Mouse (Mus musculus) heart, embryonic 14.5 days (tissue): ENCODE measurements around the gene Mmp9. TPM values are rescaled to one million over a fixed set of nuclear protein-coding genes. Genes with fewer than 3 reads are reported as not detected.

Source experiments
- ATAC-seq: fragments of 200-750 bp; cut with Nextera tagmentation; 2 replicates; pipeline ENCODE4 v1.8.0; 2017; ENCODE audit warnings: low read depth, moderate TSS enrichment; ENCODE audit not compliant: insufficient number of reproducible peaks, insufficient read depth, low FRiP score
- H3K27ac ChIP-seq, 2 experiments: fragments of 200-500 bp in 1 of 2; fragments of 300-500 bp in 1 of 2; sonication (generic) in 1 of 2; replicated peaks in 1 of 2; 2 replicates each; pipeline ENCODE4 v1.5.1; 2012 to 2014; ENCODE audit warnings: low read depth in 2 of 2, low read length in 2 of 2, control low read depth in 1 of 2, mild to moderate bottlenecking in 1 of 2, mixed read lengths in 1 of 2; ENCODE audit not compliant: control insufficient read depth in 1 of 2, insufficient read depth in 1 of 2
- H3K27me3 ChIP-seq: fragments of 300-500 bp; sonication (generic); 2 replicates; pipeline ENCODE4 v1.6.1; 2014; ENCODE audit warnings: mild to moderate bottlenecking, low read length, control low read depth; ENCODE audit not compliant: control insufficient read depth, insufficient read depth
- H3K36me3 ChIP-seq: fragments of 300-500 bp; sonication (generic); 2 replicates; pipeline ENCODE4 v1.6.1; 2014; ENCODE audit warnings: mild to moderate bottlenecking, control low read depth, low read length, mixed read lengths; ENCODE audit not compliant: control insufficient read depth, insufficient read depth
- H3K4me1 ChIP-seq, 2 experiments: fragments of 200-500 bp in 1 of 2; fragments of 300-500 bp in 1 of 2; sonication (generic) in 1 of 2; 2 replicates each; pipeline ENCODE4 v1.6.1; 2012 to 2014; ENCODE audit warnings: low read length in 2 of 2, control low read depth in 1 of 2, mixed read lengths in 1 of 2; ENCODE audit not compliant: control insufficient read depth in 2 of 2, insufficient read depth in 2 of 2
- H3K4me2 ChIP-seq: fragments of 300-500 bp; sonication (generic); 2 replicates; pipeline ENCODE4 v1.6.1; 2014; ENCODE audit warnings: mild to moderate bottlenecking, low read length
- H3K4me3 ChIP-seq, 2 experiments: fragments of 200-500 bp in 1 of 2; fragments of 300-500 bp in 1 of 2; sonication (generic) in 1 of 2; 2 replicates each; pipeline ENCODE4 v1.5.1; 2012 to 2014; ENCODE audit warnings: low read length in 2 of 2, mild to moderate bottlenecking in 2 of 2, control low read depth in 1 of 2, low read depth in 1 of 2, moderate library complexity in 1 of 2; ENCODE audit not compliant: control insufficient read depth in 1 of 2, insufficient read depth in 1 of 2
- H3K9ac ChIP-seq: fragments of 300-500 bp; sonication (generic); 2 replicates; pipeline ENCODE4 v1.6.1; 2014; ENCODE audit warnings: mild to moderate bottlenecking, low read length
- H3K9me3 ChIP-seq: fragments of 300-500 bp; sonication (generic); 2 replicates; pipeline ENCODE4 v1.6.1; 2016; ENCODE audit warnings: low read length, control low read depth; ENCODE audit not compliant: control insufficient read depth
- WGBS: fragments of 180-500 bp; shearing (Covaris S2); extraction: QIAGEN DNeasy Blood & Tissue Kit; methylation state at CpG from one replicate; pipeline ENCODE4 v1.1.7; 2014; 5-methylcytosine and 5-hydroxymethylcytosine counted together
- polyA plus RNA-seq: library from polyadenylated mRNA; unstranded; fragments of >200 nt; fragmentation: Nextera tagmentation; extraction: Ambion mirVana; gene quantifications from 2 replicates; pipeline ENCODE4 v1.2.1, GENCODE M21; 2014

The Mmp9 gene
- polyA plus RNA-seq, 1 experiment from 2014 or later, result 0.09 TPM

DNA sequence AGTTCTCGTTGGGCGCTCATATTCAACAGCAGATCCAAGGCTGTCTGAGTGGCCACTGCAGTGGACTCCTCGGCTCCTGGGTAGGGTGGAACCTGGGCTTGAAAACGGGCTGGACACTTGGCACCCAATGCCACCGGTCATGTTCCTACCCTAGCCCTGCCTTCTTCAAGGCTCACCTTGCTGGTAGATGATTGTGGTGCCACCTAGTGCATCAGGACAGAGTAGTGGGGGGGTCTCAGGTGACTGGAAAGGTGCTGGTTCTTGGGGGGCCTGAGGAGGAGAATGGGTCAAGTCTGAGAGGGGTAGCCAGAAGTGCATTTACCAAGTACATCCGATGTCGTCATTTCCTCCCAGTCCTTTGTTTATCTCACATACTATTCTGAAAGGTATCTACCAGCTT, 42.6 kb upstream of the Mmp9 start:
- H3K27ac ChIP-seq, result no peak overlapping the region
- WGBS, result 95% methylated on average over 7 of the region's 7 CpGs

DNA sequence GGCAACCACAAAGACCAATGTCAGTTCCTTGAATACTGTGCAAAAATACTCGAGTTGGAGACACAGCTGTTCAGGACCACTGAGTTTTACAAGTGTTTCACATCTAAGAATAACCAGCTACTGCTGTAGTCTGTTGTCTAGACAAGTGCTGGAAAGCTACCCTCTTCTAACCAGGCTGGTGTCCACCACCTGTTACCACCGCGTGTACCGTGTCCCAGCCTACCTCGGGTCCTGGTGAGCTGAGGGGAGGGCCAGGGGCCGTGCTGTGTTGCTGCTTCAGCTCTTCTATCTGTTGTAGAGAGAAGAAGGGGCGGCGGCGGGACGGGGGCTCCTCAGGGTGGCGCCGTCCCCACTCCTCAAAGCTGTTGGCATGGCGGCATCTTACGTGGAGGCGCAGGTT, 41.5 kb upstream of the Mmp9 start:
- Histone ChIP-seq H3K36me3 (peaks cover 100% of the 10 kb centered on the region), H3K27me3 (no peaks in the 10 kb centered on the region), H3K4me2 (no peak overlapping the region), H3K4me1 (no peaks in the 10 kb centered on the region), H3K9me3 (no peaks in the 10 kb centered on the region), H3K4me3 (no peak overlapping the region), H3K27ac (no peak overlapping the region), H3K9ac (no peak overlapping the region)
- no peak for ATAC-seq
- WGBS, result 89% methylated on average over 15 of the region's 15 CpGs

More for the DNA sequence above, 42.6 kb upstream of the Mmp9 start:
- Histone ChIP-seq H3K9ac (no peak overlapping the region), H3K4me2 (no peak overlapping the region), H3K36me3 (peaks cover 100% of the 10 kb centered on the region), H3K4me1 (no peaks in the 10 kb centered on the region), H3K27me3 (no peaks in the 10 kb centered on the region), H3K9me3 (no peaks in the 10 kb centered on the region), H3K4me3 (no peak overlapping the region)
- no peak for ATAC-seq

DNA sequence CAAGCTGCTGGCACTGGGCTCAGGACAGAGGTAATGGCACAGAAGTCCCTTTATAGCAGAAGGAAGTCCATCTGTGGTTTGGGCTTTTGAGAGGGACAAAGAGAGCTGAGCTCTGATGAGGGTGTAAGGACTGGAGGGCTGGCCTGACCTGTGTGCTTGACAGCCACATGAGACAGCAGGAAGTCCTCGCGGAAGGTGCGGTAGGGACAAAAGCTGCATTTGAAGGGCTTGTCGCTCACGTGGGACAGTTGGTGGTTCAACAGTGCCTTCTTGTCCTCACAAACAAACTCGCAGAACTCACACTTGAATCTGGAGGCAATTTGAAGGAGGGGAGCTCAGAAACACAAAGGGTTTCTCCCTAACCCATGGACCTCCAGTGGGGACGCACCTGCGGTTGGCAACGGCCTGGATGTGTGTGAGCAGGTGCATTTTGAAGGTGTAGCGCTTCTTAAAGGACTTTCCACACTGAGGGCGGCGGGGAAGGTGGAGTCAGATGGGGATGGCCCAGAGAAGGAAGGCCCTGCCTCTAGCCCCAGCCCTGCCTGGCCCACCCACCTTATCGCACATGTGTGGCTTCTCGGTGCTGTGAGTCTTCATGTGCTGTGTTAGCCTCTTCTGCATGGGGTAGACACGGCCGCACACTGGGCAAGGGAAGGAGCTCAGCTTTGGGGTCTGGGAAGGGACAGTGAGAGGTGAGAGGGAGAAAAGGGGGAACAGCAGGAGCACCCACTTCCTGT, 40.7 kb upstream of the Mmp9 start:
- Histone ChIP-seq H3K9ac (no peak overlapping the region), H3K9me3 (no peaks in the 10 kb centered on the region), H3K27me3 (no peaks in the 10 kb centered on the region), H3K27ac (no peak overlapping the region), H3K4me1 (no peaks in the 10 kb centered on the region), H3K4me3 (no peak overlapping the region), H3K36me3 (peaks cover 100% of the 10 kb centered on the region), H3K4me2 (no peak overlapping the region)
- 93% methylated on average over 16 of the region's 16 CpGs for WGBS
- ATAC-seq, result no peak

DNA sequence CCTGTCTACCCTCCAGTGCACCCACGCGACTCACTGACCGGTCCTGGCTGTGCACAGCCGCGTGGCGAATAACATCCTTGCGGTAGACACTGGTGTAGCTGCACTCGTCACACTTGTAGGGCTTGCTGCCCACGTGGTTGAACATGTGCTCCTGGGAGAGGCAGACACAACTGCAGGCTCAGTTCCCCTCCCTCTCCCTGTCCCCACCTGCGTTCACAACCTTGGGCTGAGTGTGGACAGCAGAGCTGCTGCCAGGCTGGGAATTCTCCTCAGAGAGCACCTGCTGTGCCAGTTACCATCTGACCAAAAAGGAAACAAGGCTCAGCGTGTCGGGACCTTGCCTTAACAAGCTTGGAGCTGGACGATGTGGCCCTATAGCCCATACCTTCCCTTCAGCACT, 39.2 kb upstream of the Mmp9 start:
- Histone ChIP-seq H3K4me3 (no peak overlapping the region), H3K36me3 (peaks cover 100% of the 10 kb centered on the region), H3K27ac (no peak overlapping the region), H3K4me2 (no peak overlapping the region), H3K9ac (no peak overlapping the region), H3K4me1 (no peaks in the 10 kb centered on the region), H3K9me3 (peaks cover 6% of the 10 kb centered on the region), H3K27me3 (no peaks in the 10 kb centered on the region)
- WGBS, result 84% methylated on average over 13 of the region's 13 CpGs
- ATAC-seq, result no peak

DNA sequence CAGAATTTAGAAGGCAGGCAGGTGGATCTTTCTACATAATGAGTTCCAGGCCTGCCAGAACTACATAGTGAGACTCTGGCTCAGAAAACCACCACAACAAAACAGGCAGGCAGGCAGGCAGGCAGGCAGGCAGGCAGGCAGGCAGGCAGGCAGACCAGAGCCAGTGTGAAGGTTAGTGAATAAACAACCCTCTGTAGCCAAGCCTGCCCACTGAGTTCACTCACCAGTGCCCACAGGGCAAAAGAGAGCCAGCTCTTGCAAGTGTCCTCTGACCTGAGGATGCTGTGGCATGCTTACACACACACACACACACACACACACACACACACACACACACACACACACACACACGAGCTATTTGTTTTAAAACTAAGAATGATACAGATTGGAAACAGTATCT, 37.1 kb upstream of the Mmp9 start:
- no peak overlapping the region for H3K4me3 ChIP-seq
- H3K4me2 ChIP-seq, result no peak overlapping the region
- no peak overlapping the region for H3K27ac ChIP-seq
- no peak overlapping the region for H3K9ac ChIP-seq
- peaks cover 6% of the 10 kb centered on the region for H3K9me3 ChIP-seq
- H3K27me3 ChIP-seq, result no peaks in the 10 kb centered on the region
- H3K4me1 ChIP-seq, result no peaks in the 10 kb centered on the region
- H3K36me3 ChIP-seq, result peaks cover 100% of the 10 kb centered on the region
- WGBS, result 75% methylated on average over 1 of the region's 1 CpGs
- ATAC-seq, result no peak

DNA sequence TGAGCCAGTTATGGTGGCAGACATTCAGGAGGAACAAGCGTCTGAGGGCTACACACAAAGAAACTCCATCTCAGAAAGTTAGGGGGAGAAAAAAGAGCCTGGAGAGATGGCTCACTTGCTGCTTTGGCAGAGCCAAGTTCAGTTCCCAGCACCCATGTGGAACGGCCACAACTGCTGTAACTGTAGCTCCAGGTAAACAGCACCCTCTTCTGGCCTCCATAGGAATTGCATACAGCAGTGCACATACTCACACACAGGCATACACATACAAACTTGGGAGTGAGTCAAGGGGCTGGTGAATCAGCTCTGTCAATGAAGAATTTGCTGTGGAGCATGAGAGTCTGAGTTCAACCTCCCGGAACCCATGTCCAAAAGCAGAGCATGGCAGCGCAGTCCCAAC, 34.5 kb upstream of the Mmp9 start:
- H3K4me3 ChIP-seq, result no peak overlapping the region
- ATAC-seq, result no peak
- H3K4me2 ChIP-seq, result no peak overlapping the region
- H3K36me3 ChIP-seq, result peaks cover 84% of the 10 kb centered on the region
- H3K9me3 ChIP-seq, result peaks cover 6% of the 10 kb centered on the region
- no peak overlapping the region for H3K27ac ChIP-seq
- peaks cover 4 to 12% of the 10 kb centered on the region in 2 experiments for H3K4me1 ChIP-seq
- H3K9ac ChIP-seq, result no peak overlapping the region
- no peaks in the 10 kb centered on the region for H3K27me3 ChIP-seq
- WGBS, result over 99% methylated on average over 4 of the region's 4 CpGs

DNA sequence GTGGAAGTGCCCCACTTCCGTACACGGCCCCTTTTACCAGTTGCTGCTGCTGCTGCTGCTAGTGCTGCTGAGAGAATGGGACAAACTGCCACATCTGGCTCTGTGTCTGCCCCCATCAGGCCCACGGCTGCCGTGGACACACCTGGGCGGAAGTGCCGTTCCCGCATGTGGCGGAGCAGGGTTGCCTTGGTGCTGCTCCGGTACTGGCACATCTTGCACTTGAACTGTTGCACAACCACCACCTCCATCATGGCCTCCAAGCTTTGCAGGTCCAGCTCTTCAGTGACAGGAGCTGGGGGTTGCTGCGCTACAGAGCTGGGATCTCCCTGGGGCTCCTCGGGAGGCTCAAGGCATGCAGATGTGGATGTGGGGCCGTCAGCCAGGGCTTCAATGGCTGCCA, 33.1 kb upstream of the Mmp9 start:
- Histone ChIP-seq H3K9me3 (peaks cover 6% of the 10 kb centered on the region), H3K4me3 (no peak overlapping the region), H3K9ac (no peak overlapping the region), H3K27ac (no peak overlapping the region), H3K27me3 (no peaks in the 10 kb centered on the region), H3K4me1 (peaks cover 6 to 17% of the 10 kb centered on the region in 2 experiments), H3K36me3 (peaks cover 70% of the 10 kb centered on the region), H3K4me2 (no peak overlapping the region)
- WGBS, result 95% methylated on average over 12 of the region's 12 CpGs
- no peak for ATAC-seq

DNA sequence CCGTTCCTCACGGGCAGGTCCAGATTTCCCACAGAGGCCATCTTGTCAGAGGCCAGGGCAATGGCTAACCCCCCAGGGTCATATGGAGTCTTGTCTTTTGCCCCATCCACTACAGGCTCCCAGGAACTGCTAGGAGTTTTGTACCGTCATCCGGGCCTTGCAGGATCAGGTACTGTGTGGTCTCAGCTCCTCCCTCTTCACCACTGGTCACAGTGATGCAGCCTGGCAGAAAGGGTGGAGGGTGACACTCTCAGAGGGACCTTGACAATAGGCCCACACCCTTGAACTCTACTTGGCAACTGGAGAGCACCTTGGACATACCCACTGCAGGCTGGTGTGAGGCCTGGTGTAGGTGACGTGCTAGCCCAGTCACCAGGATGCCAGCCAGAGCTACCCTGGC, 32.6 kb upstream of the Mmp9 start:
- 98% methylated on average over 5 of the region's 5 CpGs for WGBS
- H3K27ac ChIP-seq, result no peak overlapping the region
- no peak overlapping the region for H3K9ac ChIP-seq
- ATAC-seq, result no peak
- peaks cover 7 to 18% of the 10 kb centered on the region in 2 experiments for H3K4me1 ChIP-seq
- peaks cover 65% of the 10 kb centered on the region for H3K36me3 ChIP-seq
- H3K4me3 ChIP-seq, result no peak overlapping the region
- H3K4me2 ChIP-seq, result no peak overlapping the region
- H3K9me3 ChIP-seq, result peaks cover 6% of the 10 kb centered on the region
- no peaks in the 10 kb centered on the region for H3K27me3 ChIP-seq
